Mouse (Mus musculus) ES-E14 (cell line): Measurements from ENCODE around the gene Sulf2.

ENCODE experiments used
- CHD2 ChIP-seq: IDR thresholded peaks from 2 replicates; pipeline ENCODE4 v1.6.1; 2014; ENCODE audit warnings: mild to moderate bottlenecking, low read depth, low read length, inconsistent platforms
- HCFC1 ChIP-seq: IDR thresholded peaks from 2 replicates; pipeline ENCODE4 v1.6.1; 2012; ENCODE audit warnings: low read length, inconsistent platforms, borderline replicate concordance; ENCODE audit not compliant: insufficient read depth
- MAFK ChIP-seq: IDR thresholded peaks from 2 replicates; pipeline ENCODE4 v1.6.1; 2014; ENCODE audit warnings: mild to moderate bottlenecking, low read depth, low read length, inconsistent platforms; ENCODE audit not compliant: insufficient read depth
- ZC3H11A ChIP-seq: IDR thresholded peaks from 2 replicates; pipeline ENCODE4 v1.6.1; 2012; ENCODE audit warnings: low read depth, mild to moderate bottlenecking, inconsistent platforms, low read length, borderline replicate concordance
- ZNF384 ChIP-seq: IDR thresholded peaks from 2 replicates; pipeline ENCODE4 v1.6.1; 2012; ENCODE audit warnings: low read depth, low read length, inconsistent platforms

GRCm38 (mm10) chr2:166030256-166030995 lies 125.0 kb downstream of the Sulf2 start:
- TF ChIP-seq ZC3H11A (no peak), HCFC1 (no peak), MAFK (no peak), CHD2 (no peak), ZNF384 (no peak)
